Mouse (Mus musculus): Measurements from ENCODE around the gene Slc38a1. TPM values are rescaled to one million over a fixed set of nuclear protein-coding genes. Genes with fewer than 3 reads are reported as not detected.
A peak's percentile ranks its signal among the peaks of the same experiment; 100 is the strongest.

The Slc38a1 gene
- total and polyA plus RNA-seq, 3 experiments, result 22.5 to 79.0 (median 39.4) TPM

GRCm38 (mm10) chr15:96647376-96647775, 4.7 kb upstream of the Slc38a1 start:
- Histone ChIP-seq H3K4me2 (ENCODE audit: insufficient read depth, low read depth, poor library complexity, severe bottlenecking) (no peak overlapping the region), H3K9me3 (replicated peaks; ENCODE audit: low read length) (no peaks in the 10 kb centered on the region), H3K27me3 (replicated peaks) (no peaks in the 10 kb centered on the region), H3K79me2 (replicated peaks; ENCODE audit: control insufficient read depth, extremely low read depth, insufficient read depth, poor library complexity, severe bottlenecking) (no peaks in the 10 kb centered on the region; the same call in 1 of the 2 replicates), H3K9ac (ENCODE audit: insufficient read depth, low read depth) (no peak overlapping the region), H3K36me3 (replicated peaks in 1 of 2; ENCODE audit: control insufficient read depth in 1 of 2, insufficient read depth in 1 of 2, low read length in 1 of 2) (no peaks in the 10 kb centered on the region), H3K4me1 (ENCODE audit: control insufficient read depth in 1 of 2, insufficient read depth in 2 of 2) (peaks cover 0 to 5% of the 10 kb centered on the region in 2 experiments; a peak in 1 of 4 replicates), H3K27ac (ENCODE audit: insufficient read depth, low read depth) (no peak overlapping the region), H3K4me3 (replicated peaks in 1 of 3; ENCODE audit: low read depth in 2 of 3, low read length in 2 of 3, poor library complexity in 1 of 3) (no peak overlapping the region)
- dilution Hi-C loops (cut with MboI; ENCODE audit: extremely low pct_ligation_motif_present, extremely low pct_unique_long_range_greater_than_20kb, low sequenced_read_pairs) (no loop called here), in situ Hi-C loops (cut with MboI; ENCODE audit: low pct_ligation_motif_present, low pct_unique_long_range_greater_than_20kb, low sequenced_read_pairs) (no loop called here)
- TF ChIP-seq ZNF384 (IDR thresholded peaks at IDR 0.05; ENCODE audit: low read depth, low read length) (no peak), MXI1 (IDR thresholded peaks at IDR 0.05; ENCODE audit: low read depth, low read length) (no peak), ZMIZ1 (IDR thresholded peaks at IDR 0.05; ENCODE audit: low read depth, low read length) (no peak), CHD1 (IDR thresholded peaks at IDR 0.05; ENCODE audit: low read depth, low read length) (no peak), RCOR1 (conservative IDR thresholded peaks at IDR 0.05; ENCODE audit: low read depth, low read length) (no peak), USF2 (conservative IDR thresholded peaks at IDR 0.05; ENCODE audit: low read depth, low read length) (no peak), MAFK (IDR thresholded peaks at IDR 0.05; ENCODE audit: insufficient replicate concordance, low read length) (no peak), SMC3 (IDR thresholded peaks at IDR 0.05; ENCODE audit: low read depth, low read length) (no peak), MAX (IDR thresholded peaks at IDR 0.05; ENCODE audit: low read length) (no peak), E2F4 (IDR thresholded peaks at IDR 0.05; ENCODE audit: insufficient replicate concordance, low read depth, low read length) (no peak), HCFC1 (IDR thresholded peaks at IDR 0.05; ENCODE audit: low read depth, low read length) (no peak), JUND (conservative IDR thresholded peaks at IDR 0.05; ENCODE audit: low read depth, low read length) (no peak), NRF1 (IDR thresholded peaks at IDR 0.05; ENCODE audit: low read depth, low read length) (no peak), ZKSCAN1 (IDR thresholded peaks at IDR 0.05; ENCODE audit: borderline replicate concordance, low read depth, low read length) (no peak), NELFE (IDR thresholded peaks at IDR 0.05; ENCODE audit: low read depth, low read length) (no peak)
- DNase-seq (ENCODE audit: extremely low read depth), result no peak

- H3K27me3 ChIP-seq (replicated peaks), result no peaks in the 10 kb centered on the region
- no peaks in the 10 kb centered on the region for H3K9me3 ChIP-seq (replicated peaks; ENCODE audit: low read length)
- in situ Hi-C loops (cut with MboI; ENCODE audit: low pct_ligation_motif_present, low pct_unique_long_range_greater_than_20kb, low sequenced_read_pairs) (no loop called here), dilution Hi-C loops (cut with MboI; ENCODE audit: extremely low pct_ligation_motif_present, extremely low pct_unique_long_range_greater_than_20kb, low sequenced_read_pairs) (no loop called here)
- H3K36me3 ChIP-seq (replicated peaks in 1 of 2; ENCODE audit: control insufficient read depth in 1 of 2, insufficient read depth in 1 of 2, low read length in 1 of 2), result peaks cover 0 to 11% of the 10 kb centered on the region in 2 experiments
- peak overlapping the region; percentile 0; the same call in 1 of the 2 replicates for H3K4me2 ChIP-seq (ENCODE audit: insufficient read depth, low read depth, poor library complexity, severe bottlenecking)
- peak overlapping the region; percentile 97 for H3K27ac ChIP-seq (ENCODE audit: insufficient read depth, low read depth)
- no peak; the same call in 1 of the 2 replicates for TF ChIP-seq ZMIZ1 (IDR thresholded peaks at IDR 0.05; ENCODE audit: low read depth, low read length)
- peak; percentile 17 for TF ChIP-seq POLR2A (IDR thresholded peaks at IDR 0.05; ENCODE audit: low read depth, low read length)
- TF ChIP-seq ELF1 (IDR thresholded peaks at IDR 0.05; ENCODE audit: low read depth, low read length), result no peak
- TF ChIP-seq POLR2AphosphoS2 (IDR thresholded peaks at IDR 0.05; ENCODE audit: low read depth, low read length), result 0 out of 2 replicates have a peak, but pooled peaks have one; percentile 11
- TF ChIP-seq MYC (IDR thresholded peaks at IDR 0.05; ENCODE audit: low read depth, low read length), result peak; percentile 70; the same call in 1 of the 2 replicates
- TF ChIP-seq UBTF (IDR thresholded peaks at IDR 0.05; ENCODE audit: low read depth, low read length), result no peak; the same call in none of the 2 replicates
- no peak for TF ChIP-seq ZKSCAN1 (IDR thresholded peaks at IDR 0.05; ENCODE audit: borderline replicate concordance, low read depth, low read length)
- peak; percentile 62 for TF ChIP-seq MXI1 (IDR thresholded peaks at IDR 0.05; ENCODE audit: low read depth, low read length)
- TF ChIP-seq TCF12 (IDR thresholded peaks at IDR 0.05; ENCODE audit: low read depth, low read length), result 0 out of 2 replicates have a peak, but pooled peaks have one; percentile 2
- no peak for TF ChIP-seq GABPA (IDR thresholded peaks at IDR 0.05; ENCODE audit: insufficient replicate concordance, low read depth, low read length)
- peak; percentile 29; the same call in 1 of the 2 replicates for TF ChIP-seq NELFE (IDR thresholded peaks at IDR 0.05; ENCODE audit: low read depth, low read length)
- H3K79me2 ChIP-seq (replicated peaks; ENCODE audit: control insufficient read depth, extremely low read depth, insufficient read depth, poor library complexity, severe bottlenecking), result peaks cover 43% of the 10 kb centered on the region
- peak overlapping the region; percentile 90 to 96 (median 92) for H3K4me3 ChIP-seq (replicated peaks in 1 of 3; ENCODE audit: low read depth in 2 of 3, low read length in 2 of 3, poor library complexity in 1 of 3)
- H3K4me1 ChIP-seq (ENCODE audit: control insufficient read depth in 1 of 2, insufficient read depth in 2 of 2), result peaks cover 6 to 26% of the 10 kb centered on the region in 2 experiments; a peak in 3 of 4 replicates
- peak overlapping the region; percentile 97 for H3K9ac ChIP-seq (ENCODE audit: insufficient read depth, low read depth)
- DNase-seq (ENCODE audit: extremely low read depth), result peak; percentile 64
Observed at GRCm38 (mm10) chr15:96641821-96642435, 785 bp downstream of the Slc38a1 start.

Measured in CH12.LX (cell line).